Mouse (Mus musculus) MEL-GATA-1-ER (cell line): Measurements from ENCODE around the gene Iqcf1.

Experiments
- DNase-seq: peaks from one replicate; pipeline ENCODE4 v3.0.0-alpha.2; 2012; ENCODE audit warnings: low read depth; ENCODE audit errors: extremely low read depth

Gene Iqcf1

DNA sequence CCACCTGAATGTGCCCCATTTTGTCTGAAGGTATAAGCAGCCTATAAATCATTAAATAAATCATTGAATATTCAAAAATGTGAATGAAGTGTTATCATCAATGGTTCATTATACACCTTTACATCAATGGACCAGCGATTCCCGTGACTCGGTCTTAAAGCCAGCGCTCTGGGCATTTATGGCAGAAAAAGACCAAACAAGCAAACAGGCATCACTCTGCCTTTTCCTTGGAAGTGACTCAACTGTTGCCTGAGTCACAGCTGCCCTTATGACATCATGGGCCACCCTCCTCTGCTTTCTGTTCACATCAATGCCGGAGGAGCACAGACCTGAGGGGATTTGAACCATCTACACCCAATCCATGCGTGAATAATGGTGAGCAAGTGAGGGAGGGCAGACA, at the start of gene Iqcf1:
Gene Iqcf1 (plus strand): TSS at position 301 of the 400 bp plus-strand sequence.
- no peak for DNase-seq

DNA sequence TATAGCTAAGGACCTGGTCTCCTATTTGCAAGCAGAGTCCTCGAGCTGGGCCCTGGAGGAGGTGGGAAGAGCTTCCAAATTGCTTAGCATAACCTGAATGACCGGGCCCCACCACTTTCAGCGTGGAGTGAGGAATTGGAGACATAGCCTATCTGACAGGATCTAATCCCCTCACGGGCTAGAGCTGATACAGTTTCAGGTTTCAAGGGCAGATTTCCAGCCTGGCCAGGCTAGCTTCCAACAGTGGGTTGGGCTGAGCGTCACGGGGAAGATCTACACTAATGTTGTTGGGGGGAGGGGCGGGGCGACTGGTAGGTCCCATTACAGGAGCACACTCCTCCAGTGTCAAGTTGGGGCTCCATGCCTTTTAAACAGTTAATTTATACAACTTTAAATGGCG, 49.1 kb upstream of the Iqcf1 start:
- DNase-seq: no peak

DNA sequence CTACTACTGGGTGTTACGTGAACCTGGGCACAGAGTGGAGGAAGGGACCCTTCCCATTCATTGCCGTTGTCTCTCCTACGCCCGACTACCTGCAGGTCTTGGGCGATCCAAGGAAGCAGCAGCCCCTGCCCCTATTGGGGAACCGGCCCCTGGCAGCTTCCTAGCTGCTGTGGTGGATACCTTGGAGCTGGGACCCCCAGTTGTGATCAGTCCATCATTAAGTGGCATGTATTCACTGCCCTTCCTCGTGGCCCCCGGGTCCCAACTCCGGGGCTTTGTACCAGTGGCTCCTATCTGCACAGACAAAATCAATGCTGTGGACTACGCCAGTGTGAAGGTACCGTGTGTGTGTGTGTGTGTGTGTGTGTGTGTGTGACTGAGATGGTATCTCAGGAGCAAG, 48.5 kb upstream of the Iqcf1 start:
- DNase-seq: no peak

DNA sequence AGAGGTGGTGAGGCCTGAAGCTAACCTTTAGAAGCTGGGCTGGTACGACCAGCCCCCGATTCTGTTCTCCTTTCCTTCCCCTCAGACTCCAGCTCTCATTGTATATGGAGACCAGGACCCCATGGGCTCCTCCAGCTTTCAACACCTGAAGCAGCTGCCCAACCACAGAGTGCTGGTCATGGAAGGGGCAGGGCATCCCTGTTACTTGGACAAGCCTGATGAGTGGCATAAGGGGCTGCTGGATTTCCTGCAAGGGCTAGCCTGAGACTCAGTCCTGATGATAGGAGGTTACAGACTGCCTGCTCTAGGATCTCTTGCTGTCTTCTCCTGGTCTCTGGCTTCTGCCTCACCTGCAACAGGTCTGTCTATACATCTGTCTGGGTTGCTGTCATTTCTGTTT, 47.9 kb upstream of the Iqcf1 start:
- DNase-seq: no peak

DNA sequence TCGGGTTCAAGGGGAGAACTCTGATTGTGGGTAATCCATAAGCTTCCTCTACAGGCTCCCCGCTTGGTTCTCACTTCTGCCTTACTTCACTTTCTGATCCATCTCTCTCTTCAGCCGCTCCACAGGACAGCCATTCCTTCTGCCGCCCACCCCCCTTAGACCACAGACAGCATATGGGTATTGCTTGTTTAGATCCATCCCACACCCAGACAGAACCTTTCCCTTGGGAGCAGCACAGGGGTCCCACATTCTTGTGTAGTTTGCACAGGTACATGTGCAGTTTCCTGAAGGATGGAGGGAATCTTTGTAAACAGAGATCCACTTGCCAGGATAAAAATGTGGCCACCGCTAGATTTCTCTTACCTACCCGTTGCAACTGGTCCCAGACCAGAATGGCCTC, 47.4 kb upstream of the Iqcf1 start:
- no peak for DNase-seq

DNA sequence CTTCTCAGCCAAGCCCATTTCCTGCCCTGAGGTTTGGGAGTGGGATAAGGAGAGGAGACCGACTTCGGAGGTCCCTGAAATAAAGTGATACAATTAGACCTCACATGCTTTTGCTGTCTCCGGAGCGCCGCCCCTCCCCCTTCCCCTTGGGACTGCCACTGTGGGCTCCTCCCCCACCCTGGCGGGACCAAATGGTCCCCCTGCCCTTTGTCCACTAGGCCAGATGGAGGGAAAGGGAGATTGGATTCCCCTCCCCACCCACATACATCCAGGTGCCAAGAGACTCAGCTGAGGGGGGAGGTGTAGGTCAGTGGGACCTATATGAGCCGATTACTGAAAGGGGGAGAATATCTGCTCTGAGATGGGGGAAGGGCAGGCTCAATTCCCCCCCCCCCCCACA, 46.9 kb upstream of the Iqcf1 start:
- no peak for DNase-seq

DNA sequence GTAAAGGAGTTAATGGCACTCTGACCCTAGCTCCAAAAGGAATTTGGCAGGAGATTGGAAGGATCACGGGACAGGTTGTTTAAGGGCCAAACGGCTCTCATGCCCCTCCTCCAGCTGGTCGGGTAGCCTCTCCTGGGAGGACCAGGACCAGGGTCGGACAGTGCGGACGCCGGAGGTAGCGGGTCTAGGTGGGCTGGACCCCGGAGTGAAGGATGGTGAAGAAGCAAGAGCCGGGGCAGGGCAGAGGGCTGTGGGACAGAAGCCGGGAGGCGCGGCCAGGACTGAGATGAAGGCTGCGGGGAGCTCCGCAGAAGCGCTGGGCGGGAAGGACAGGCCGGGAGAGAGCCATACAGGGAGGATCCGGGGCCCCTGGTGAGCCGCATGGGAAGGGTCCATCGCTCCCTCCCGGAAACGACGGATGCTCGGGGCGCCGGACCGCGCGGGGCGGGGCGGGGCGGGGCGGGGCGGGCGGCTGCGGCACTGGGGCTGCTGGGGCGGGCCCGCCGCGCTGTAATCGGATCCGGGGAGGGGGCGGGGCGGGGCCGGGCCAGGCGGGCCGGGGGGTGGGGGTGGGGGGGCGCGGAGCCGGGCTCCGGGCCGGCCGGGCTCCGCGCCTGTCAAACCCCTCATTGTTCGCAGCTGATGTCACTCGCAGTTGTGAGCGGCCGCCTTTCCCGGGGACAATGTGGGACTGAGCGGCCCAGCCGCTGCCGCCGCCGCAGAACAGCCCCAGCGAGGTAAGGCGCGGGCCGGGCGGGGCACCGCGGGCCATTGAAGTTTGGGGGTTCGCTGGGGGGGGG, 46.3 kb upstream of the Iqcf1 start, which contains the start of gene Pcbp4:
Gene Pcbp4 (plus strand): TSS at position 21 of the 800 bp plus-strand sequence.
- DNase-seq: no peak

DNA sequence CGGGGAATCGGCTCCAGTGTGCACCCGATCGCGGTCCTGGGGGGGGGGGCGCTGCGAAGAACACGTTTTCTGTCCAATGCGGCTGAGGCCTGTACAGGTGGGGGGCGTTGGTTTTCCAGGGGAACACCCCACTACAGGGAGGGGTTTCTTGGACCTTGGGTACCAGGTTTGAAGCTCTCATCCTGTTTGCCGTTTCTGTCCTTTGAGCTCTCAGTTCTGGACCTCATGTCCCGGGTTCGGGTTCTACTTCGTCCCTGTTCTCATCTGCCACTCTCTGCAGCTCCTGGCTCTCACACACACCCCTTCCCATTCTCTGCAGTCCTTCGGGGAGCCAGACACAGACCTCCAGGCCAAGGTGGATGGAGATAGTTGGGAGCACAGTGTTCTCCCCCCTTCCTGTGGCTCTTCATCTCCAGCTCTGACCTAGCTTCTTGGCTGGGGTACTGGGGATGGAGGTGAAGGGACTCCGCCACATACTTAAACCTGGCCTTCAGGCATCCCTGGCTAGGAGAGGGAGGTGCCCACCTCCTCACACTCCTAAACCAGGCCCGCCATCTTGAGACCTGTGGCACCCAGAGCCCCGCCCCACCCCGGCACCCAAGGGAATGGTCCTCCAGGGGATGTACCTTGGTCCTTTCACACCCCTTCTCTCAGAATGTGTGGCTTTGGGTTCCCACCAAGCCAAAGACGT, 45.6 kb upstream of the Iqcf1 start:
- no peak for DNase-seq

DNA sequence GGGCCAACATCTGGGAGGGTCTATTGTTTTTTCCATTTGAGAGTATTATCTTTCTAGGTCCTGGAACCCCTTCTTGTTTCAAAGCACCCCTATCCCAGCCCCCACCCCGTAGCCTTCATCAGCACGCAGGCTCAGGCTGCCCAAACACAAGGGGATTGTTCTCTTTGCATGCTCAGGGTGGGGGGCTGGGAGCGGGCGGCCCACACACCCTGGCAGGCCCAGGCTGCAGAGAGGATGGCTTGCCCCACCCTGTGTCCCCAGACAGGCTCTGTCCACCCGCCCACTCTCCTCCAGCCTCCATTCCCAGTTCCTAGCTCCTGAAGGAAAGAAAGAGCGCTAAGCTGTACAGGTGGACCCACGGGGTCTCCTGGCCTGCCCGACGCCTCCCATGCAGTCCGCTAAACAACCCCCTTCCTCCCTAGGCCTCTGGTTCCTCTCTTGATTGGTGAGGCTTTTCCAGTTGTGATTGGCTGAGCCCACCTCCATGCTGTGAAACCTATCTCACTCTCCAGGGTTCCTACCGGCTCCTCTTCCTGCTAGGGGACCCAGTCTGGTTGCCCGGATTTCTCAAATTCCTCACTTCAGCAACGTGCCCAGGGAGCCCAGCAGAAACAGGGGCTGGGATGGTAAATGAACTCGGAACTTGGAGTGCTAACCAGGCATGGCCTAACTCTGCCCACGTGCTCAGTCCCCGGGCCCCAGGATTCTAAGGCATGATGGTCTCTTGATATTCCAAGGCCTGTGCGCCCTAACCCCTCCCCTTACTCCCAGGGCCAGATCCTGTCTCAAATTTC, 44.7 kb upstream of the Iqcf1 start:
- no peak for DNase-seq

DNA sequence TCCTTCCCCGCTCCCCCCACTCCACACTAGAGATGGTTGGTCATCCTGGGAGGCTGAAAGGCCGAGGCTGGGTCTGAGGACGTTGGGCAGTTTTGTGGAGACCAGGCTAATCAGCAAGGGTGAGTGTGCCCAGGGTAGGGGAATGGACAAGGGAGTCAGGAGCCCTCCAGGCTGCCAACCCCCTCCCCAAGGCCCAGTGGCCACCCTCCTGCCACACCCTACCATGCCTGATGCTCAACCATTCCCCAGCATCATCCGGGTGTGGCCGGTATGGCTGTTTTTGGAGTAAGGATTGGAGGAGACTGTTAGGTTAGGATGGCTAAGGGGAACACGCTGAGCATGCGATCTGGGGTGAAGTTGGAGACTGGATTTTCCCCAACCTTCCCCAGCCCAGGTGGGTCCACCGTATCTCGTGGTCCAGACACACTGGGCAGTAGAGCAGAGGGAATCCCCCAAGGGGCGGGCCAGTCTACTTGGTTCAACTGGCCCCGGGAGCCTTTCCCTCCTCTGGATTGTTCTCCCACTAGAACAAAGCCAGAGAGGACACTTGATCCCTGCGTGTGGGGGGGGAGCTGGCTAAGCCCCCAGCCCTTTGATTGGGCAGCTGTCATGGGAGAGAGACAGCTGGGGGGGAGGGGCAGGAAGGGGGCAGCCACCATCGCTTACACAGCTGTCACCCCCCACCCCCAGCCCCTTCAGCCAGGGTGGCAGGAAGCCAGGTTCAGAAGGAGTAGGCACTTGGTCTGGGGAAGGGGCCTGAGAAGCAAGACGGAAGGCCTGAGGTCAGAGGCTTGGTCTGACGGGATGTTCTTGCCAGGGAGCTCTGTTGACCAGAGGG, 43.2 kb upstream of the Iqcf1 start:
- DNase-seq: no peak

DNA sequence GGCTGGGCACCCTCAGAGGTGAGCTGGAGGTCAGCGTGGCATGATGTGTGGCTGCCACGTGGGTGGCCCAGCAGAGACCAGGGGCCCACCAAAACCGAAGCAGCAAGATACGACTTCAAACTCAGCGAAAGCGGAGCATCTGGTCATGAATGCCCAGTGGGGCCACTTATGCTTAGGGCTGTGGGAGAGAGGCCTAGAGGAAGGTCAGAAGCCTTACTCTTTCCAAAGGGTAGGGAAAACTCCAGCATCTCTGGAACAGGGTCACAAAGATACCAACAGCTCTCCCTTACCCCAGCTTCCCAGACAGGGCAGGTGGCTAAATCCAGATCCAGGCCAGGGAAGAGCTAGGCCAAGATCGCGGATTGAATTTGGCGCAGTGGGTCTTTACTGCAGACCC, 42.6 kb upstream of the Iqcf1 start:
- DNase-seq: no peak

DNA sequence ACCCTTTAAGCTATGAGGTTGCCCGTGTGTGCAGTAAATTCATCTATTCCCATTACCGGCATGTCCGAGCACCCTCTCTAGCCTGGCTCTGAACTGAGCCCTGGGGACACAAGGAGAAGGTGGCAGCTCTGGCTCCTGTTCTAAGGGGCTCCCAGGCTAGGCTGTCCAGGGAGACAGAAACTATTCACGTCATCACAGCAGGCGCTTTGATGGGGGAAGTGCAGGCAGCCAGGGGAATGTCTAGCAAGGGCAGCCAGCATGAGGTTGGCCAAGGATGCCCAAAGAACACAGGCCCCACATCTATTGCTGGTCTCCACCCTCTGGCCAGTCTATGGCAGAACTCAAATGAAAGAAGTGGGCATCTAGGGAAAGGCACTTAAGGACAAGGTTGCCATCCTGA, 41.8 kb upstream of the Iqcf1 start:
- DNase-seq: no peak

DNA sequence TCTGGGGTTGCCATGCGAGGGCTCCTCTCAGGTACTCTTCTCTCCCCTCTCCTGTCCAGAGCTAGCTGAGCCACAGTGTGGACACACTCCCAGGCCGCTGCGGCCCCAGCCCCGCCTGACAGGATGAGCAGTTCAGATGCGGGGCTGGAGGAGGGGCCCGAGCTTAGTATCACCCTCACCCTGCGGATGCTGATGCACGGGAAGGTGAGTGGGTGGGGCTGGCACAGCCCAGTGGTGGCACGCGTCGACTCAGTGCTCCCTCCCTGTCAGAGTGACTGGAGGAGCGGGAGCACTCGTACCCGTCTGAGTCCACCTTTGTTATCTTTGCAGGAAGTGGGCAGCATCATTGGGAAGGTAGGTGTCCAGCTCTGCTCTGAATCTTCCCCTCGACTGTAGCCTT, 39.8 kb upstream of the Iqcf1 start:
- DNase-seq: no peak

DNA sequence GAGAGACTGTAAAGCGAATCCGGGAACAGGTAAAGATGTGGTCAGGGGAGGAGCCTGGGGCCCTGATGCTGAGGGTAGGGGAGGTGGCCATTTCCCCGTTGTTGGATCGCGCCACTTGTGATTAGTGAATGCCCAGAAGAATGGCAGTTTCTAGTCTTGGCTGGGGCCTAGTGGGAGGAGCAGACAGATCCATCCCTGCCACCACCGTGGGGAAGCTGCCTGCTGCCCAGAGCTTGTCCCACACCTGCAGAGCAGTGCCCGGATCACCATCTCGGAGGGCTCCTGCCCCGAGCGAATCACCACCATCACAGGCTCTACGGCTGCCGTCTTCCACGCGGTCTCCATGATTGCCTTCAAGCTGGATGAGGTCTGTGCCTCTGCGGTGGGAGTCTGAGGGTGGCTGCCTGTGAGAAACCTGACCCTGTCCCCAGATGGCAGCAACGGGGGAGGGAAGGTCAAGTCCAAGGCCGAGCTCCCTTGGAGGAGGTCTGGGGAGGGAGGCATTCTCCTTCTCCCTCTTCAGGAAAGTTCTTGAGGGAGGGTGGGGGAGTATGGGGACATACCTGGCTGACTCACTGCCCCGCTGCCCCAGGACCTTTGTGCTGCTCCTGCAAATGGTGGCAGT, 39.3 kb upstream of the Iqcf1 start:
- DNase-seq: no peak

DNA sequence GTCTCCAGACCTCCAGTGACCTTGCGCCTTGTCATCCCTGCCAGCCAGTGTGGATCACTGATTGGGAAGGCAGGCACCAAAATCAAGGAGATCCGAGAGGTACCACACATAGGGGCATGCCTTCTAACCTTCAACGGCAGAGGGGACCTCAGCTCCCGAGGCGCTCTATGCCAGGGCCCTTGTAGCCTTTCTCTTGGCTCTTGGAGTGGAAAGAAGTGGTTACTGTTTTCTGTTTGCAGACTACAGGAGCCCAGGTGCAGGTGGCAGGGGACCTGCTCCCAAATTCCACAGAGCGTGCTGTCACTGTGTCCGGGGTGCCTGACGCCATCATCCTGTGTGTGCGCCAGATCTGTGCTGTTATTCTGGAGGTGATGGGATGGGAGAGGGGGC, 38.7 kb upstream of the Iqcf1 start:
- no peak for DNase-seq

DNA sequence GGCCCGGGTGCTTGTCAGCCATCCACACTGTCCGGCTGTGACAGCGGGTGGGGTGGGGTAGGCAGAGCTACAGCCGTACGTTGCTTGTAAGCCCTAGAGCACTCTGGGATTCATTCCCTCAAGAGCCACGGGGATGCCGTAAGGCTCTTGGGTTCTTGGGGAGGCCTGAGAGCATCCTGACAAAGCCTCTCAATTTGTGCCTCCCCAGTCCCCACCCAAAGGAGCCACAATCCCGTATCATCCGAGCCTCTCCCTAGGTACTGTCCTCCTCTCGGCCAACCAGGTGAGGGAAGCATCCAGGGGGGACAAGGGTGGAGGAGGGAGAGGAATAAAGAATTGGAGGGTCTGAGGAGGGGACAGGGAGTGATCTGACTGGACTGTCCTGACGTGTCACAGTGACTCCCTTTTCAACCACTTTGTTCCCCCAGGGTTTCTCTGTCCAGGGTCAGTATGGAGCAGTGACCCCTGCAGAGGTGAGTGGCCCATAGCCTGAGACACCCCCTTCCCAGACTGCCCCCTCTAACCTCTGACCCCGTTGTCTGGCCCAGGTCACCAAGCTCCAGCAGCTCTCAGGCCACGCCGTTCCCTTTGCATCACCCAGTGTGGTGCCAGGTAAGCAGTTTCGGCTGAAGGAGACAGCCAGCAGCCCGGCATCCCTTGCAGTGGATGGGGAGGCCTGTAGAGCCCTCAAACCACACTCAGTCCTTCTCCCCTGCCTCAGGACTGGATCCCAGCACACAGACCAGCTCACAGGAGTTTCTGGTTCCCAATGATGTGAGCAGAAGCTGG, 37.9 kb upstream of the Iqcf1 start:
- no peak for DNase-seq

DNA sequence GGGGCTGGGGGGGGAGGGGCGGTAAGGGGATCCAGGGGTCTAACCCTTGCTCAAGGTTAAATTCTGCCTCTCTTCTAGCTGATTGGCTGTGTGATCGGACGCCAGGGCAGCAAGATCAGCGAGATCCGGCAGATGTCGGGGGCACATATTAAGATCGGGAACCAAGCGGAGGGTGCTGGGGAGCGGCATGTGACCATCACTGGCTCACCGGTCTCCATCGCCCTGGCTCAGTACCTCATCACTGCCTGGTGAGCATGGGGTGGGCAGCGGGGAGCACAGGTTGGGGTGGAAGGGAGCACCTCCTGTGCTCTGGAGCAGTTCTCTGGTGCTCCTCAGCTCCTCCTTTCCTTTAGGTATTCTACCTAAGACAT, 37.4 kb upstream of the Iqcf1 start:
- no peak for DNase-seq

DNA sequence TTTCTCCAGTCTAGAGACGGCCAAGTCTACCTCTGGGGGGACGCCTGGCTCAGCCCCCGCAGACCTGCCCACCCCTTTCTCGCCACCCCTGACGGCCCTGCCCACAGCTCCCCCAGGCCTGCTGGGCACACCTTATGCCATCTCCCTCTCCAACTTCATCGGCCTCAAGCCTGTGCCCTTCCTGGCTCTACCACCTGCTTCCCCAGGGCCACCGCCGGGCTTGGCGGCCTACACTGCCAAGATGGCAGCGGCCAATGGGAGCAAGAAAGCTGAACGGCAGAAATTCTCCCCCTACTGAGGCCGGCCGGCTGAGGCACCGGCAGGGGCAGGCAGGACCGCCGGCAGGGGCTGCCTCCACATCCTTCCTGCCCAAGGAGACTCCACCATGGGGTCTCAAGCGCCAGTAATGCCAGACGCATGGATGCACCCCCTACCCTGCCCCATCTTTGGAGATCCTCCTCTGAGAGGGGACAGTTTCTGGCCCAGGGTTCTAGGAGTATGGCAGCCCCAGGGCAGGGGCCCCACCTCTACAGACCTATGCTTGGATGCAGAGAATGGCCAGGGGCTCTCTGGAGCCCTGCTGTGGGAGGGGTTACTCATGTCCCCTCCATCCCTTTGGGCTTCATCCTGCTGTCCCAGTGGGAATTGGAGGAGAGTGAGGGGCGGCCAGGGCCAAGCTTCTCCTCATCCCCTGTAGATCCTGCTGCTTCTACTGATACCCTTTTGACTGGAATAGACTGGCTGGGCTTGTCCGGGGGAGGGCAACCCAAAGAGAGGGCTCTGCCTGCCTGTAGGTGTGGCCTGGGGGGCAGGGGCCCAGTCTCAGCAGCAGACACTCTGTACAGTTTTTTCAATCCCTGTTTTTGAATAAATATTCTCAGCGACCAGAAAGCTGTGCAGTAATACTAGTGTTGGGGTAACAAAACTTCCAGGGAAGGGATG, 36.4 kb upstream of the Iqcf1 start:
- no peak for DNase-seq
